Mouse (Mus musculus) spleen, adult 12 weeks (tissue): Measurements from ENCODE around the gene Ccin.
A peak's percentile ranks its signal among the peaks of the same experiment; 100 is the strongest.

Experiments
- DNase-seq: peaks from one replicate; pipeline ENCODE4 v3.0.0; 2022; ENCODE audit warnings: low spot score

Ccin gene

GRCm38 (mm10) chr4:43983181-43983580, at the start of gene Ccin:
Ccin (plus strand) TSS chr4:43983483.
- DNase-seq = no peak

- no peak for DNase-seq
Measured at GRCm38 (mm10) chr4:43936186-43936585, 47.1 kb upstream of the Ccin start.

DNA sequence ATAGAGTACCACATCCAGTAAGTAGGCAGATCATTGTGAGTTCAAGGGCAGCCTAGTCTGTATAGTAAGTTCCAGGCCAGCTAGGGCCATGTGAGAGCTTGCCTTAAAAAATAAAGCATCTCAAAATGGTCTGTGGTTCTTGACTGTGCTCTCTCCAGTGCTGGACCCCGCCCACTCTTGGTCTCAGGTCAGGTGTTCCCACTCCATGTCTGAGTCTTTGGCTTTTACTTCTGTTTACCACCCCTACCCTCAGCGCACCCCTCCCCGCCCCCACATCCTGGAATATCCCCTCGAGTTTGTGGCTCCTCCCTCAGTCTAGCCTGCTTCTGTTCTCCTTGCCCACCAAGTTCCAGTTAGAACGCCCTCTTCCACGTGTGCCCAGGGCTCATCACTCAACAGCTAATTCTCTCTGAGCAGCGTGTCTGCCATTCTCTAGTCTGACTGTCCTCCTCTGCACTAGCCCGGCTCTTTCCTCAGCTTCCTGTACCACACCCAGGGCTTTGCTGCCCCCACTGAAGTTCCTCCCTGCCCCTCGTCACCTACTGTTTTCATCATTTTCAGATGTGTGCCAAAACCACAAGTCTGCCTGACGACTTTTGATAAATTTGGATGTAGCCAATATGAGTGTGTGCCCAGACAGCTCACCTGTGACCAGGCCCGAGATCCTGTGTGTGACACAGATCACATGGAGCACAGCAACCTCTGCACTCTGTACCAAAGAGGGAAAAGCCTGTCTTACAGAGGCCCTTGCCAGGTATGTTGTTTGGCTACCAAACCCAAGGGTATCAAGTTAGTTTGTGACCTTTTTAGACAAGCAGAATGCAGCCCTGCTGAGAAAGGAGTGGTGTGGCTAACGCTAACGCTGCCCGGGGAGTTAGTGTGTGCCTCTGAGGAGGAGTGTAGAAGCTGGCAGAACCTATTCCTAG, 46.3 kb upstream of the Ccin start:
- DNase-seq = peak; percentile 12

DNA sequence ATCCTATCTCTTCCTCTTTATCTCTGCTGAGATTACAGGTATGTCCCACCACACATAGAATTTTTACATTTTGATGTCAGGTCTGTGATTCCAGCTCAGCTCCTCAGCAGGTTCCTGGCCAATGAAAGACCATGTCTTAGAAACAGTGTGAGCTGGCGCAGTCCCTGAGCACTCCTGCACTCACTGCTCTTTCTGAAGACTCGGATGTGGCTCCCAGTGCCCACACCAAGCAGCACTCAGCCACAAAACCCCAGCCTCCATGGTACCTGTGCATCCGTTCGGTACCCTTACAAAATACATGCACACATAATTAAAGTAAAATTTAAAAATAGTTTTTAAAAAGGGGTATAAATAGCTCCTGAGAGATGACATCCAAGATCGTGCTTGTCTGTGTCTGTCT, 42.0 kb upstream of the Ccin start:
- no peak for DNase-seq

GRCm38 (mm10) chr4:43942421-43942820, 40.9 kb upstream of the Ccin start:
- no peak for DNase-seq

DNA sequence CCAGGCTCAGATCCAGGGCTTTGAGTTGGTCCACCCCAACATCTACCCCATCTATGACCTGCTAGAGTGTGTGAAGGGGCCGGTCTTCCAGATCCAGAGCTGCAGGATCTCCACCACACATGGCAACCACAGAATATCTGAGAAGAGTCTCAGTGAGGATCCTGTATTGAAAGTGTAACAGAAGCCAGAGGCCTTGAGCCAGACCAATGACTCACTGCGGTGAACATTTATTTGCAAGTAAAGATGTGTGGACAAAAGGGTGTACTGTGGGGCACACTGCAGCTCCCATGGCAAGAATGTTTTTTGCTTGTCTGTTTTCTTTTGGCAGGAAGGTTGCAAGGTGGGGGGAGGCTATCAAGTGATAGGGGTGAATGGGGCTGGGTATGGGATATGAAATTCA, 35.7 kb upstream of the Ccin start:
- DNase-seq = no peak

DNA sequence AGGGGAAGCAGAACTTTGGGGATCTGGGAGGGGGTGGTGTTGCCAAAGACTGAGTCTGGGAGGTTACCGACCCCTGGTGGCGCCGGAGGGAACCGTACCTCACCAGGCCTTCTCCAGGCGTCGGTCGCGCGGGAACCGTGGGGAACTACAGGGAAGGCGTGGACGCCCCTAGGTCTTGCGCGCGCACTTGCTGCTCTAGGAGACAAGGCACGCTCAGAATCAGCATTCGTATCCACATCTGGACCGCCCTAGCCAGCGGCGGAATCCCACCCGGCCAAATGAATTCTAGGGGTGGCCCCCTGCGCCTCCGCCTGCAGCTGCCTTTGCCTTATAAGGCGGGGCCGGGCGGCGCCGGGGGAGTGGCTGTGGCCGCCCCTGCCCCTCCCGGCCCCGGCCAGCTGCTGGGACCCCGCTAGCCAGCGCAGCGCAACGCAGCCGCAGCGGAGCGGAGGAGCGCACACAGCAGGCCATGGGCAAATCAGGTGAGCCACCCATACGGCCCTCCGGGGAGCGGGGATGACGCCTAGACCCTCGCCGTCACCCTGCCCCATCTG, 25.9 kb upstream of the Ccin start, which contains the start of gene Glipr2:
Gene Glipr2, plus strand, starts transcription at position 110 of the 554 bp plus-strand sequence.
- peak; percentile 60 for DNase-seq

- DNase-seq = no peak
Measured at GRCm38 (mm10) chr4:43957846-43958461, 25.3 kb upstream of the Ccin start.

- DNase-seq = no peak
Measured at GRCm38 (mm10) chr4:43959523-43960179, 23.6 kb upstream of the Ccin start.

- no peak for DNase-seq
Measured at GRCm38 (mm10) chr4:43960207-43960606, 23.1 kb upstream of the Ccin start.

DNA sequence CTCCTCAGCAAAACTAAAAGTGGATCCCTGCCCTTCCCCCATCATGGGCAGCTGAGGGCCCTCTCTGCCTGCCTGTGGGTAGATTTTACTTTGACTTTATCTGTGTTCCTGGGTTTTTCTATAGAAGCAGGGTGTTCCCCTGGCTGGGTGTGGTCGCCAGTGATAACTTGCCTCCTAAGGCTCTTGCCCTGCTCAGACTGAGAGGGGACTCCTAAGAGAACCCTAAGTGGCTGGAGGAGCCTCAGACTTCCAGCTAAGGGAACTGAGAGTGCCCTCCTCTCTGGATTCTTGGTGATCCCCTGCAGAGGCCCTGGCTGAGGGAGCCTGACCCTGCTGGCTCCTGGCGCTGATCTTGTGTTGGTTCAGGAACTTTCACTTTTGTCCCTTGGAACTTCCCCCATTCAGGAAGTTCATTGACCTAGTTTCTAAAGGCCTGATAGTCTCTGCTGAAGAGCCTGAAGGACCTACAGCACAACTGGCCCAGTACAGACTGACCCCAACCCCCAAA, 18.9 kb upstream of the Ccin start:
- DNase-seq = peak; percentile 34

DNA sequence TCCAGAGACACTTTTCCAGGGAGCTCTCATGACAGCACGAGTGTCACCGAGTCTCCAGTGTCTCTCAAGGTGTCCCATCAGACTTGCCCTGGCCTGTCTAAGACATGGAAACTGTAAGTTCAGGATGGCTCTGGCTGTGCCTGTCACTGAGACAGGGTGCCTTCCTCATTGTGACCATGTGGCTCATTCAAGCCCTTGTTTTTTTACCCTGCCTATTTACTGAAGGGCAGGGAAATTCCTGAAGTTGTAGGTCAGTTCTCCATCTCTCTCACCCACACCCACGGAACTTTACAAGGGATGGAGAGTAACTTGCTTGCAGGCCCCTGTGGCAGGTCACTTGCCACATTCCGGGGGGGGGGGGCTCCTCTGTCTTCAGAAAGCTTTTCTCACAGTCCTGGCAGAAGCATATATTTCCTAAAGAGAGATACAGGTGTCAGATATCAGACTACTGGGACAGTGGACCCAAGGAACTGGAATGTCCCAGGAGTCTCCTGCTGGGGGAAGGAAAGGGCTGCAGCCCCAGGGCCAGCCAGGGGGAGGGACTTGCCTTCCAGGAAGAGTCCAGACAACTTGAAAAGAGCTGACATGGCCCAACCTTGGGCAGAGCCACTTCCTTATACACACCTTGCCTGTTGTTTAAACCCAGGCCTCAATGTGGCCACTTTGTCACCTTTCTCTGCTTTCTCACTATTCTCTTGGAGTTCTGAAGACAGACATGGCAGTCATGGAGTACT, 18.2 kb upstream of the Ccin start:
- no peak for DNase-seq

GRCm38 (mm10) chr4:43965856-43966535, 17.3 kb upstream of the Ccin start:
- no peak for DNase-seq

- DNase-seq = no peak
Measured at GRCm38 (mm10) chr4:43968650-43969049, 14.6 kb upstream of the Ccin start.

DNA sequence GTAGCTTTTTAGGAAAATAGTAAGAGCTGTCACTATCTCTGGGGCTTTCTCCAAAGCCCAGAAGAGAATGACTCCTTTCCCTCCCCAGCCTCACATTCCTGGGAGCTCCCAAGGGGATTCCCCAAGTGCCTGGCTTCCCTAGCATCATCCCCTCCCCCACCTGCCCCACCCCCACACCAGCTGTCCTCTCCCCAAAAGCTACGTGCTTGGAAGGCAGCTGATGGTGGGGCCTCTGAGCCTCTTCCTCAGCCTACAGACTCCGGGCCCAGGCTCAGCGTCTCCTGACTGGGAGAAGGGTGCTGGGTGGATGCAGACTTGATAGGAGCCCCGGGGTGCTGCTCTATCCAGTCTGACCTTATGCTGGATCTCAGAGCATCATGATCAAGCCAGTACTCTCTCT, 13.9 kb upstream of the Ccin start:
- no peak for DNase-seq

DNA sequence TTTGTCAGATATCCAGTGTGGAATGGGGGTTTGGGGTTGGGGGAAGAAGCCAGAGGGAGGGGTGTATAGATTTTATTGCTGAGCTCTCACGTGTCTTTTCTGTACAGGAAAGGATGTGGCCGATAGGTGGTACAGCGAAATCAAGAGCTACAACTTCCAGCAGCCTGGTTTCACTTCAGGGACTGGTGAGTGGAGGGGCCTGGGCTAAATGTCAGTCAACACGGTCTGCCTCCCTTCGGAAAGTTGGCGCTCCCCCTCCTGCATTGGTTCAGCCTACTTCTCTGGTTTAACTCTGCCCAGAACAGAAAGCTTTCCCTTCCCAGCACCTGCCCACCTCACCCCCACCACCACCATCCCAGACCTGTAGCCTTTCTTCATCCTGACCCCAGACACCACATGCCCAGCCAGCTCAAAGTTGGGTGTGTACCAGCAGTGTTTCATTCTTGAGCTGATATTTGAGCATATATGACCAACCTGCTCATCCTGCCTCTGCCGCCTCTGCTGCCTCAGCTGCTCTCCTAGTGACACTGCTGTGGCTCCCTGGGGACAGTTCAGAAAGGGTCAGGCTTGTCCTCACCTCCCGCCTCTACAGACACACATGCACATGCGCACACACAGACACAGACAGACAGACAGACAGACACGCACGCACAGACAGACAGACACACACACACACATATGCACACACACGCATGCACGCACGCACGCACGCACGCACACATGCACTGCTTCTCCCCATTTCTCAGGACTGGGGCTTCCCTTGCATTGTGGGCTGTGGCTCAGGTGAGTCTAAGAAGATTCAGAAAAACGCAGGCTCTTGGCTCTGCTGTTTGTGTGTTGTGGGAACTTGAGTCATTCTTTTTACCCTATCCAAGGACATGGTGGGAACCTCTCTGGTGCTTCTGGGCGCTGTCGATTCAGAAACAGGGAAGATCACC, 12.6 kb upstream of the Ccin start:
- no peak for DNase-seq

GRCm38 (mm10) chr4:43971541-43972136, 11.6 kb upstream of the Ccin start:
- DNase-seq = no peak

- peak; percentile 21 for DNase-seq
Measured at GRCm38 (mm10) chr4:43972137-43972591, 11.1 kb upstream of the Ccin start.

DNA sequence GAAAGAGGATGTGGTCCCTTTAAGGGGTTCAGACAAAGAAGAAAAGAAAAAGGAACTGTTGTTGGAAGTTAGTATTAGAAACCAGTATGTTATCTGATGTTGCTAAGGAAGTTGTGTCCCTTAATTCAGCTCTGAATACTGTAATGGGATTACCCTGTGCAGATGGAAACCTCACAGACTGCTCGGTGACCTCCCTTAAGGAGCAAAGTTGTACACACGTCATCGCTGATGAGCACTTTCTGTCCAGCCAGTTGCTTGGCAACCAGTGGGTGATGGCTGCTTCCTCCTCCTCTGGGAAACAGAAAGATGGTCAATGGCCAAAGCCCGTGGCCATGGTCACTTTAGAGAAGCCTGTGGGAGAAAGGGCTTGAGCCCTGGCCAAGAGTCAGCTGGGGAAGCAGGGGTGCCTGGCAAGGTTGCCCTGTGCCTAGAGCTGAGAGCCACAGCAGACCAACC, 9.7 kb upstream of the Ccin start:
- peak; percentile 13 for DNase-seq
